Mouse (Mus musculus) adrenal gland (tissue): ENCODE results near the gene Anapc15.
"Not testable (repeated sequence)": the region's sequence is repeated elsewhere in the genome, so short reads cannot be mapped to it uniquely, and the experiment has no call there.

ENCODE experiments used
- intact Hi-C: fragments of 180-260 bp; cut with DNase I; formaldehyde crosslinking; loops from one replicate; pipeline ENCODE4 v1.15.1; 2025
- microRNA-seq, 2 experiments: library from miRNA; unstranded; fragments of <30 nt; microRNA quantifications; one replicate each; pipeline ENCODE4; 2019

Anapc15 gene

GRCm38 (mm10) chr7:101937569-101937968 is 74.1 kb downstream of the Anapc15 start:
- intact Hi-C loops = no loop called here

GRCm38 (mm10) chr7:101938348-101938747 is 74.8 kb downstream of the Anapc15 start:
- intact Hi-C loops = no loop called here

GRCm38 (mm10) chr7:101939758-101940157 is 76.2 kb downstream of the Anapc15 start:
- intact Hi-C loops = no loop called here

GRCm38 (mm10) chr7:101949008-101949407 is 85.5 kb downstream of the Anapc15 start:
- intact Hi-C loops = not testable (repeated sequence)

Small RNAs within 50 kb of the gene (microRNA-seq; reads per million reads assigned to microRNA genes)
- 0 reads per million in 2 experiments for gene Gm22655
